Mouse (Mus musculus): ENCODE data around the gene Wipf2. TPM values are rescaled to one million over a fixed set of nuclear protein-coding genes. Genes with fewer than 3 reads are reported as not detected.

The Wipf2 gene
- polyA plus RNA-seq, 1 experiment from 2014 or later: 7.1 TPM

GRCm38 (mm10) chr11:98887703-98888102 is 24.3 kb downstream of the Wipf2 start:
- Histone ChIP-seq H3K36me3 (ENCODE audit: control insufficient read depth, insufficient read depth, low read length) (peaks cover 48% of the 10 kb centered on the region), H3K27me3 (ENCODE audit: control insufficient read depth, insufficient read depth, low read length) (no peaks in the 10 kb centered on the region)

GRCm38 (mm10) chr11:98889077-98889476 is 25.6 kb downstream of the Wipf2 start:
- Histone ChIP-seq H3K9me3 (ENCODE audit: control insufficient read depth, low read depth, low read length) (no peaks in the 10 kb centered on the region), H3K27me3 (ENCODE audit: control insufficient read depth, insufficient read depth, low read length) (no peaks in the 10 kb centered on the region), H3K9ac (replicated peaks; ENCODE audit: low read depth, low read length) (no peak overlapping the region), H3K27ac (ENCODE audit: low read length) (no peak overlapping the region), H3K36me3 (ENCODE audit: control insufficient read depth, insufficient read depth, low read length) (peaks cover 58% of the 10 kb centered on the region), H3K4me2 (replicated peaks; ENCODE audit: low read depth, low read length) (no peak overlapping the region), H3K4me3 (ENCODE audit: low read depth, low read length) (no peak overlapping the region), H3K4me1 (ENCODE audit: control insufficient read depth, insufficient read depth, low read length) (0 out of 2 replicates have a peak, but pooled peaks cover 3% of the 10 kb centered on the region)
- WGBS: 95% methylated on average over 4 of the region's 4 CpGs
- no peak for ATAC-seq (ENCODE audit: insufficient number of reproducible peaks, insufficient read depth, low FRiP score, low read depth)

More at GRCm38 (mm10) chr11:98887703-98888102, 24.3 kb downstream of the Wipf2 start:
- Histone ChIP-seq H3K27ac (ENCODE audit: low read length) (no peak overlapping the region), H3K9ac (replicated peaks; ENCODE audit: low read depth, low read length) (no peak overlapping the region), H3K4me3 (ENCODE audit: low read depth, low read length) (no peak overlapping the region), H3K4me2 (replicated peaks; ENCODE audit: low read depth, low read length) (no peak overlapping the region), H3K4me1 (ENCODE audit: control insufficient read depth, insufficient read depth, low read length) (0 out of 2 replicates have a peak, but pooled peaks cover 3% of the 10 kb centered on the region), H3K9me3 (ENCODE audit: control insufficient read depth, low read depth, low read length) (no peaks in the 10 kb centered on the region)
- no peak for ATAC-seq (ENCODE audit: insufficient number of reproducible peaks, insufficient read depth, low FRiP score, low read depth)
- 97% methylated on average over 3 of the region's 3 CpGs for WGBS

GRCm38 (mm10) chr11:98889977-98890376 is 26.5 kb downstream of the Wipf2 start:
- H3K36me3 ChIP-seq (ENCODE audit: control insufficient read depth, insufficient read depth, low read length): peaks cover 62% of the 10 kb centered on the region
- H3K27me3 ChIP-seq (ENCODE audit: control insufficient read depth, insufficient read depth, low read length): no peaks in the 10 kb centered on the region
- WGBS: 84% methylated on average over 5 of the region's 5 CpGs
- no peak overlapping the region for H3K4me3 ChIP-seq (ENCODE audit: low read depth, low read length)
- 0 out of 2 replicates have a peak, but pooled peaks cover 3% of the 10 kb centered on the region for H3K4me1 ChIP-seq (ENCODE audit: control insufficient read depth, insufficient read depth, low read length)
- H3K4me2 ChIP-seq (replicated peaks; ENCODE audit: low read depth, low read length): no peak overlapping the region
- ATAC-seq (ENCODE audit: insufficient number of reproducible peaks, insufficient read depth, low FRiP score, low read depth): no peak
- H3K27ac ChIP-seq (ENCODE audit: low read length): no peak overlapping the region
- no peaks in the 10 kb centered on the region for H3K9me3 ChIP-seq (ENCODE audit: control insufficient read depth, low read depth, low read length)
- no peak overlapping the region for H3K9ac ChIP-seq (replicated peaks; ENCODE audit: low read depth, low read length)

- no peak overlapping the region for H3K9ac ChIP-seq (replicated peaks; ENCODE audit: low read depth, low read length)
- no peak overlapping the region for H3K4me2 ChIP-seq (replicated peaks; ENCODE audit: low read depth, low read length)
- 0 out of 2 replicates have a peak, but pooled peaks have one; percentile 23 for ATAC-seq (ENCODE audit: insufficient number of reproducible peaks, insufficient read depth, low FRiP score, low read depth)
- no peaks in the 10 kb centered on the region for H3K9me3 ChIP-seq (ENCODE audit: control insufficient read depth, low read depth, low read length)
- no peak overlapping the region for H3K4me3 ChIP-seq (ENCODE audit: low read depth, low read length)
- H3K4me1 ChIP-seq (ENCODE audit: control insufficient read depth, insufficient read depth, low read length): 0 out of 2 replicates have a peak, but pooled peaks cover 3% of the 10 kb centered on the region
- no peaks in the 10 kb centered on the region for H3K27me3 ChIP-seq (ENCODE audit: control insufficient read depth, insufficient read depth, low read length)
- WGBS: 54% methylated on average over 5 of the region's 5 CpGs
- H3K36me3 ChIP-seq (ENCODE audit: control insufficient read depth, insufficient read depth, low read length): peaks cover 63% of the 10 kb centered on the region
- H3K27ac ChIP-seq (ENCODE audit: low read length): peak overlapping the region; percentile 63; the same call in 1 of the 2 replicates
Measured at GRCm38 (mm10) chr11:98892426-98892825, 29.0 kb downstream of the Wipf2 start.

GRCm38 (mm10) chr11:98900529-98901125 is 37.2 kb downstream of the Wipf2 start:
- peaks cover 50% of the 10 kb centered on the region for H3K36me3 ChIP-seq (ENCODE audit: control insufficient read depth, insufficient read depth, low read length)
- no peak overlapping the region for H3K9ac ChIP-seq (replicated peaks; ENCODE audit: low read depth, low read length)
- no peak for ATAC-seq (ENCODE audit: insufficient number of reproducible peaks, insufficient read depth, low FRiP score, low read depth)
- H3K27me3 ChIP-seq (ENCODE audit: control insufficient read depth, insufficient read depth, low read length): no peaks in the 10 kb centered on the region
- no peak overlapping the region for H3K27ac ChIP-seq (ENCODE audit: low read length)
- H3K9me3 ChIP-seq (ENCODE audit: control insufficient read depth, low read depth, low read length): no peaks in the 10 kb centered on the region
- 80% methylated on average over 12 of the region's 12 CpGs for WGBS
- H3K4me3 ChIP-seq (ENCODE audit: low read depth, low read length): no peak overlapping the region
- peaks cover 6% of the 10 kb centered on the region; the same call in 1 of the 2 replicates for H3K4me1 ChIP-seq (ENCODE audit: control insufficient read depth, insufficient read depth, low read length)
- H3K4me2 ChIP-seq (replicated peaks; ENCODE audit: low read depth, low read length): no peak overlapping the region

- H3K4me1 ChIP-seq (ENCODE audit: control insufficient read depth, insufficient read depth, low read length): peaks cover 6% of the 10 kb centered on the region; the same call in 1 of the 2 replicates
- ATAC-seq (ENCODE audit: insufficient number of reproducible peaks, insufficient read depth, low FRiP score, low read depth): peak; percentile 39
- H3K4me3 ChIP-seq (ENCODE audit: low read depth, low read length): no peak overlapping the region
- H3K4me2 ChIP-seq (replicated peaks; ENCODE audit: low read depth, low read length): no peak overlapping the region
- H3K9ac ChIP-seq (replicated peaks; ENCODE audit: low read depth, low read length): no peak overlapping the region
- WGBS: 20% methylated on average over 10 of the region's 10 CpGs
- peaks cover 33% of the 10 kb centered on the region for H3K36me3 ChIP-seq (ENCODE audit: control insufficient read depth, insufficient read depth, low read length)
- peak overlapping the region; percentile 85 for H3K27ac ChIP-seq (ENCODE audit: low read length)
- H3K27me3 ChIP-seq (ENCODE audit: control insufficient read depth, insufficient read depth, low read length): no peaks in the 10 kb centered on the region
- no peaks in the 10 kb centered on the region for H3K9me3 ChIP-seq (ENCODE audit: control insufficient read depth, low read depth, low read length)
Measured at GRCm38 (mm10) chr11:98902621-98903245, 39.3 kb downstream of the Wipf2 start.

GRCm38 (mm10) chr11:98904577-98904976 is 41.1 kb downstream of the Wipf2 start:
- WGBS: 69% methylated on average over 2 of the region's 2 CpGs
- H3K9me3 ChIP-seq (ENCODE audit: control insufficient read depth, low read depth, low read length): no peaks in the 10 kb centered on the region
- no peak for ATAC-seq (ENCODE audit: insufficient number of reproducible peaks, insufficient read depth, low FRiP score, low read depth)
- H3K27ac ChIP-seq (ENCODE audit: low read length): peak overlapping the region; percentile 85
- H3K4me3 ChIP-seq (ENCODE audit: low read depth, low read length): no peak overlapping the region
- H3K4me2 ChIP-seq (replicated peaks; ENCODE audit: low read depth, low read length): no peak overlapping the region
- H3K9ac ChIP-seq (replicated peaks; ENCODE audit: low read depth, low read length): no peak overlapping the region
- H3K36me3 ChIP-seq (ENCODE audit: control insufficient read depth, insufficient read depth, low read length): peaks cover 23% of the 10 kb centered on the region
- no peaks in the 10 kb centered on the region for H3K27me3 ChIP-seq (ENCODE audit: control insufficient read depth, insufficient read depth, low read length)
- H3K4me1 ChIP-seq (ENCODE audit: control insufficient read depth, insufficient read depth, low read length): peaks cover 22% of the 10 kb centered on the region

GRCm38 (mm10) chr11:98905033-98905432 is 41.6 kb downstream of the Wipf2 start:
- no peak overlapping the region for H3K9ac ChIP-seq (replicated peaks; ENCODE audit: low read depth, low read length)
- no peaks in the 10 kb centered on the region for H3K9me3 ChIP-seq (ENCODE audit: control insufficient read depth, low read depth, low read length)
- ATAC-seq (ENCODE audit: insufficient number of reproducible peaks, insufficient read depth, low FRiP score, low read depth): peak; percentile 74
- H3K27ac ChIP-seq (ENCODE audit: low read length): peak overlapping the region; percentile 85
- 65% methylated on average over 7 of the region's 7 CpGs for WGBS
- H3K4me2 ChIP-seq (replicated peaks; ENCODE audit: low read depth, low read length): no peak overlapping the region
- no peak overlapping the region for H3K4me3 ChIP-seq (ENCODE audit: low read depth, low read length)
- H3K27me3 ChIP-seq (ENCODE audit: control insufficient read depth, insufficient read depth, low read length): no peaks in the 10 kb centered on the region
- peaks cover 22% of the 10 kb centered on the region for H3K4me1 ChIP-seq (ENCODE audit: control insufficient read depth, insufficient read depth, low read length)
- H3K36me3 ChIP-seq (ENCODE audit: control insufficient read depth, insufficient read depth, low read length): peaks cover 19% of the 10 kb centered on the region

Data from stomach, embryonic 14.5 days (tissue).